Mouse (Mus musculus) telencephalon, adult 2 months (tissue): ENCODE data around the gene Alk.

ENCODE experiments used
- DNase-seq: peaks from one replicate; pipeline ENCODE4 v3.0.0-alpha.2; 2011; ENCODE audit warnings: low read depth, low spot score

Alk gene

DNA sequence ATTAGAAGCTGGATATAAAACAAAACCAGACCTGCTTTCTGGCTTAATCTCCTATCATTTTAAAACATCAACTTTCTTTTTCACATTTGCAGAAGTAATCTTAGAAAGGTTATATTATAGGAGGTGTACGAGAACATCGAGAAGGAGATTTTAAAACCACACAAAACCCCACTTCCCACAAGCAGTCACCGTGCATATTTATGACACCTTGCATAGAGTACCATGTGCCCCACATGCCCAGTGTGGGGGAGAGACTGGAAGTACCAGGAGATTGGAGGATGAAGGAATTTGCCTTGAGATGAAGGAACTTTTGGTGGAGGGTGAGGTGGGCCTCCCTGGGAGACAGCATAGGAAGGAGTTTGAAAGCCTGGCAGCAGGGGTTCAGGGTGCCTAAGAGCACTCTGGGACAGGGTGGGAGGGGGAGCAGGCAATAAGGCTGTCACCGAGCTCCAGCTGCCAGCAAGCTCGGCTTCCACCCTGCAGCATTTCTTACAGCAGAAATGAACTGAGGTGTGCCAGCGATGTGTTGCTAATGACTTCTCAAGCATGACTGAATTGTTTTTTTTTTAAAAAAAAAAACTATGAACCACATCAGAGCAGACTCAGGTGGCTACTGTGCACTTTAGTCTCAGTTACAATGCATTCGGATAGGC, 459.4 kb downstream of the Alk start:
- no peak for DNase-seq

GRCm38 (mm10) chr17:72144461-72144860, 460.0 kb downstream of the Alk start:
- DNase-seq = no peak

- DNase-seq = no peak
Measured at GRCm38 (mm10) chr17:72132140-72132911, 472.1 kb downstream of the Alk start.

DNA sequence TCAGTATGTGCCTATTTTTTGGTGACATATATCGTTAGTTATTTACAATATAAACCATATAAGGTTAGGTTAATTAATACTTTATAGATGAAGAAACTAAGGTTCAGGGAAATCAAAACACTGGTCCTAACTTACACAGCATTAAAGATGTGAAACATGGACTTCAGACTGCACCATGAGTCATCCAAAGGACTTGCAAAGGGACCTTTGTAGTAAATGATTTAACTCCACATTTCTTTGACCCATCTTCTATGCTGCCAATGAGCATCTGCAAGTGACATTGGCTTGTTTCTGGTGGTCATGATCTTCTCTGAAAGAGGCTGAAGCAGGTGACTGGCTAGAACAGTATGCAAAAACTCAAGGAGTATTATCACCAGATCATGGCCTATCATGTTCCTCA, 482.8 kb downstream of the Alk start:
- DNase-seq = no peak

GRCm38 (mm10) chr17:72120278-72120677, 484.1 kb downstream of the Alk start:
- DNase-seq = no peak

GRCm38 (mm10) chr17:72118376-72118775, 486.1 kb downstream of the Alk start:
- no peak for DNase-seq

DNA sequence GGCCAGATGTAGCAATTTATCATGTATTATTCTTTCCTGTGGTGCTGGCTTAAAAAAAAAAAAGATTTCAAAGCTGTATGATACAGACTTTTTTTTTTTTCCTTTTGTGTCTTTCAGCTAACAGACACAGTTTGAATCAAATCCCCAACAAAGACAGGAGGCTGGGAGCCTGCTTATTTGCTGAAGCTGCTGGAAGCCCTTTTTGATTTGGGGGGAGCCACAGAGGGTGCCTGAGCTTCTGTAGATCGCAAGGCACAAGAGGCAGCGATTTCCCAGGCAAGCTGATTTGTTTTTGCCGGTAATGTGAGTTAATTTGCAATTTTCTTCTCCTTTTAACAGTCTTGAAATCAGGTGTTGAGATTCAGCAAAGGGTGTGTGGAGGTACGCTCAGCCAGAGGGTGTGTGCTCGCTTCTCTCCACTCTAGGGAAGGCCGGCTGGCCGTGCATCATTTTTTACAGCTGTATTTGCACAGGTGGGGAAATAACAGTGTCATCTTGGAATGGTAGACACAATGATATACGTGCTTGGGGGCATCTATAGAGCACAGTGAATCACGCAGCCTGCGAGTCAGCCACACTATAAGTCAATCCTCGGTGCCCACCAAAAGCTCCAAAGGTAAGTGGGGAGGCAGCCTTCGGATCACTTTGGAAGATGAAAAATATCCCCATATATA, 489.0 kb downstream of the Alk start:
- no peak for DNase-seq

GRCm38 (mm10) chr17:72112004-72112403, 492.4 kb downstream of the Alk start:
- DNase-seq = no peak

DNA sequence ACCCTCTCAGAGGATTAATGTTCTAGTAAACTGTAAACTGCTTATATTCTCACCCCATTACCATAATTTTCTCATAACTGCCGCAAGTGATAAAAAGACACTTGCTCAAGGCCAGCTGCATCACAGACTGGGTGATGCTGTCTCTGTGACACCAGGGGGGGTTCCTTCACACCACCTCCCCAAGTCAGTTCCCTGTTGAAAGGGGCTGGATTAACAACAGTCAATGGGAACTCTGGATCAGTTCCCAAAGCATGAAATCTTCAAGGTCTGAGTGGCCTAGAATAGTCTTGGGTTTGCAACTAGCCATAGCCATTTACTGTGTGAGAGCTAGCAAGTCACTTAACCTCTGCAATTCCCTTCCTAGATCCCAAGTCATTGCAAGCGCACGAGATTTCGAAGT, 492.9 kb downstream of the Alk start:
- DNase-seq = no peak

GRCm38 (mm10) chr17:72087261-72087703, 517.1 kb downstream of the Alk start:
- no peak for DNase-seq

GRCm38 (mm10) chr17:72081396-72081795, 523.0 kb downstream of the Alk start:
- no peak for DNase-seq

DNA sequence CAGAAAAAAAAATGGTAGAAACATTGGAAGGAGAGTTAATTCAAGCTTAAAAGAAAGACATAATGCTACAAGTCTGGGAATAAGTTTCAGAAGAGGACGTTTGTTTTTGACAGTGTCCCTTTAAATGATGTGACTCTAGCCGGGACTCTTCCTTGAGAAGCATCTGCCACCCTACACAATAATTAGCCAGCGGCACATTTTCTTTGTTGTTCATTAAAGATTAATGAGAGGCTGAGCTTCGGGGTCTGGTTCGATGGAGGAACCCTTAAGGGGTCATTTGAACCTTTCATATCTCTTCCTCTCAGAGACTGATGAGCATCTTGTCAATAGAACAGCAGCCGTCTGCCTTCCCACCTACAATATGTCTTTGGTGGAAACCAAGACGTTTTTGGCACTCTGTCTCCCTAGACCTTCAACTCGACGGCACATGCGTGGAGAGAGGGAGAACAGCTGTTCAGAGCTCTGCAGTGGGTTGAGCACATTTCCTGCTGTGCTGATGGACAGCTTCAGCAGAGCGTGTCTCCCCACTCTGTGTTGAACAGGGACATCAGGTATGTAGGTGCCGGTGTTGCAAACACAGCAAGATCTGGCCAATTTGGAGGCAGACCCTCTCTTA, 528.0 kb downstream of the Alk start:
- DNase-seq = peak; percentile 19

DNA sequence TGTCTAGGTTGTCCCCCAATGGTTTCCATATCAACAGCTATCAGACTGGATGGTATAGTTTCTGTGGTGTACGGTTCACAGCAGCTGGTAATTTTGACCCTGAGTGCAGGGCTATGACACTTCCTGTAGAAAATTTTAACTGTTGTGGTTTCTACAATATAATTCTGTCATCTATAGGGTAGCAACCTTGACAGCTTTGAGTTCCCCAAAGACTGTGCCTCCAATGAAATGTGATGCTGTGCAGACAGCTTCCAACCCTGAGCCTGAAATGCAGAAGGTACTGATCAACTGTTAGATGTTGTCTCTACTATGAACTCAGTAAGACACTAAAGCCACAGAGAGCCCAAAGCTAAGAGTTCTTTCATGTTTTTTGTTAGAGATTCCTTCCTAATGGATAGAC, 532.6 kb downstream of the Alk start:
- DNase-seq = no peak

- no peak for DNase-seq
Measured at GRCm38 (mm10) chr17:72068176-72068575, 536.3 kb downstream of the Alk start.

GRCm38 (mm10) chr17:72062978-72063377, 541.4 kb downstream of the Alk start:
- DNase-seq = no peak

DNA sequence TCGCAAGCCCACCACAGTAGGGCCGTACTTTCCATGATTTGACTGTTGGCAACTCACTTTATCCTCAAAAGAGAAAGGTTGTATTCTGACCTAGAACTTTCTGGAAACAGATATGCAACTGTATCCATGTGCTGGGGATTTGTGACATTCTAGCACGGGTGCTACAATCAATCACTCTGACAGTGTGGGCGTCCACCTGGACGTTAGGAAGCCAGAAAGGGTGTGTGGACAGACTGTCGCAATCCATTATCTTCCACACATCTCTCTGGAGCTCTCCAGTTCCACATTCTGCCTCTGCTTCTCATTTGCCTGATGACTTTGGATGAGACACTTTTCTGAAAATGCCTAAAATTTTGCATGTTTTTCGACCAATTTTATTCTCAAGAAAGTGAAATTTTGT, 545.1 kb downstream of the Alk start:
- no peak for DNase-seq

DNA sequence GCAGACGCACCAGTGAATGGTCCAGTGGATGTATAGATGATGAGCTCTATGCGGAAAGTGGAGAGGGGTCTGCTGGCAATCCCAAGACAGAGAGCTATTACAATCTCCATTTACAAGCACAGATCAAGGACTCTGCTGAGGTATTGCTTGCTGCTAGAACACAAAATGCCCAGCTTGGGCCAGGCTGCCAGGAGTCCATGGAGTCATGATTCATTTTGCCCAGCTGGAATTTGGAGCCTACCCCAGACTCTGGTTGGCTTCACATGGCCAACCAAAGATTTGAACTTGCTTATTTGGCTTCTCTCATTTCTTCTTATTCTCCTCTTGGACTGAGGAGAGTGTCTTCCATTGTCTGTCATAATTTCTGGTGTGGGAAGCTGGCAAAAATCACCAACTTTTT, 558.8 kb downstream of the Alk start:
- DNase-seq = no peak

- peak; percentile 55 for DNase-seq
Measured at GRCm38 (mm10) chr17:72043667-72044390, 560.6 kb downstream of the Alk start.

DNA sequence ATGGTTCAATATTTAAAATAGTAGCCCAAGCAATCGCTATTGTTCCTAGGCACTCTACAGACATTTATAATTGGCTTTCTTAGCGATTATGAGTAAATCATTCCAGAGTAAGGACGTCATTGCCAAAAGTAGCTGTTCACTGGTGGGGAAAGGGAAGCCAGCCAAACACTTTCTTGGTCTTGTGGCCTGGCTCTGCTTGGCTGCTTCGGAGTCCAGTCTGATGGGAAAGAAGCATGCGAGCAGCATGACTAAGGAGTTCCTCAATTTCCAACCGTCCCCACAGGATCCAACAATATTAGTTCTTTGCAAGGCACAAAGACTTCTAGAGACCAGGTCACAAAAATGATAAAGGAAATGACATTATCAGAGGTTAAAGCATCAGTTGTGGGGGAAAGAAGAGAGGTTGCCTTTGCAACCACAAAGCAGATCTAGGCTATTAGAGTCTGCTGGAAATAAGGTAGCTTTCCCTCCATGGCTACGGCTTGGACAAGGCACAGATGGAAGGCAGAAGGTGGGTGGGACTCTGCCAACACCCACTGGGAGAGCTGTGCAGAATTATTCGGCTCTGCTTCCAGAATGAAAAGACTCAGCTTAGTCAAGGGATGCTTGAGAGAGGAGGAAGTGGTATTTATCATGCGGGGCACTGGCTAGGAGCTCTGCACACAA, 561.3 kb downstream of the Alk start:
- peak; percentile 87 for DNase-seq

DNA sequence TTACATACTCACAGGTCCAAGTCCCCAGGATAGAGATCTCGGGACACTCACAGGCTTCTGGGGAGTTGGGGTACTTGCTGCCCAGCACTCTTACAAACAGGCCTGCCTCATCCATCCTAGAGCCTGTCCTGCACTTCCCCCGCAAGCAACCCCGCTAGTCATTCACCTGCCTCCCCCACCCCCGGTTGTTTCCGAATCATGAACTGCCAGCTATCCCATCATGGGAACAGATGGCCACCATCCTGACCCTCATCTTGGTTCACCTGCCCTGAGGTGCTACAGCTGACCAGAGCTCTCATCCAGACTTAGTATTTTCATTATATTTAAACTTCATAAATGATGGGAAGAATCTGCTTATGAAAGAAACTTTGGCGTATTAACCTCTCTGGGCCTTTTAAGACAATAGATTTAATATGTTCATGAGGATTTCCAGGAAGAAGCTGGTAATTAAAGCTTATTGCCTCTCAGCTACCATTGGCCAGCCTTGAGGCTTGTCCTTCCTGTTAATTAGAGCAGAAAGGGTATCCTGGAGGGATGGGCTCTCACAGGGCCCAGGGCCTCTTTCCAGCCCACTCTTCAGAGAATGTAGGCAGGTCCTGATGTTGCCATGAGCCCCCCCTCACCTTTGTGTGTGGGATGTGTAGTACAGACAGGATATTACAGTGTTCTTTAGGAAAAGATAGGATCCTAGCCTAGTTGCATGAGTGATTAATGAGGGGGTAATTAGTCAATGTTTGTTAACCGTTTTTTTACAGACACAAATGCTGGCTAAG, 565.1 kb downstream of the Alk start:
- DNase-seq = no peak
